Mouse (Mus musculus) liver, embryonic 14.5 days (tissue): ENCODE data around the gene Jmjd1c. TPM values are rescaled to one million over a fixed set of nuclear protein-coding genes. Genes with fewer than 3 reads are reported as not detected.

ENCODE experiments used
- ATAC-seq: fragments of 200-750 bp; cut with Nextera tagmentation; 2 replicates; pipeline ENCODE4 v1.8.0; 2017; ENCODE audit warnings: moderate number of reproducible peaks, mild to moderate bottlenecking, moderate library complexity; ENCODE audit not compliant: insufficient read depth
- DNase-seq, 3 experiments: peaks; one replicate each; pipeline ENCODE4 v3.0.0-alpha.2; 2012 to 2013; ENCODE audit warnings: low read depth in 3 of 3, low spot score in 3 of 3
- H3K27ac ChIP-seq: fragments of 300-500 bp; sonication (generic); 2 replicates; pipeline ENCODE4 v1.5.1; 2014; ENCODE audit warnings: moderate library complexity, mild to moderate bottlenecking, control low read depth, inconsistent platforms
- H3K27me3 ChIP-seq: fragments of 300-500 bp; sonication (generic); 2 replicates; pipeline ENCODE4 v1.6.1; 2014; ENCODE audit warnings: mild to moderate bottlenecking, low read length, moderate library complexity; ENCODE audit not compliant: control insufficient read depth, insufficient read depth
- H3K36me3 ChIP-seq: fragments of 300-500 bp; sonication (generic); replicated peaks from 2 replicates; pipeline ENCODE4 v1.6.1; 2014; ENCODE audit warnings: low read depth; ENCODE audit not compliant: control insufficient read depth, insufficient read depth
- H3K4me1 ChIP-seq, 2 experiments: fragments of 200-500 bp in 1 of 2; fragments of 300-500 bp in 1 of 2; sonication (generic) in 1 of 2; replicated peaks; 2 replicates each; pipeline ENCODE4 v1.6.1; 2012 to 2014; ENCODE audit warnings: antibody characterized with exemption in 1 of 2, inconsistent platforms in 1 of 2, low read length in 1 of 2; ENCODE audit not compliant: control insufficient read depth in 2 of 2, insufficient read depth in 2 of 2
- H3K4me2 ChIP-seq: fragments of 300-500 bp; sonication (generic); 2 replicates; pipeline ENCODE4 v1.6.1; 2014; ENCODE audit warnings: low read depth, mild to moderate bottlenecking, control low read depth, moderate library complexity
- H3K4me3 ChIP-seq, 2 experiments: fragments of 200-500 bp in 1 of 2; fragments of 300-500 bp in 1 of 2; sonication (generic) in 1 of 2; 2 replicates each; pipeline ENCODE4 v1.5.1; 2012 to 2014; ENCODE audit warnings: low read depth in 2 of 2, low read length in 2 of 2, mild to moderate bottlenecking in 2 of 2, control low read depth in 1 of 2, inconsistent platforms in 1 of 2, moderate library complexity in 1 of 2; ENCODE audit not compliant: insufficient read depth in 1 of 2
- H3K9ac ChIP-seq: fragments of 300-500 bp; sonication (generic); replicated peaks from 2 replicates; pipeline ENCODE4 v1.6.1; 2014; ENCODE audit warnings: mild to moderate bottlenecking, control low read depth, moderate library complexity
- H3K9me3 ChIP-seq: fragments of 300-500 bp; sonication (generic); 2 replicates; pipeline ENCODE4 v1.6.1; 2016; ENCODE audit warnings: low read length, mixed read lengths; ENCODE audit not compliant: control insufficient read depth
- CTCF ChIP-seq: IDR thresholded peaks from 2 replicates; pipeline ENCODE4 v1.5.1; 2016; ENCODE audit warnings: antibody characterized with exemption, low read depth, control low read depth
- EP300 ChIP-seq: IDR thresholded peaks from 2 replicates; pipeline ENCODE4 v1.6.1; 2016; ENCODE audit warnings: antibody characterized with exemption, low read depth
- WGBS: fragments of 180-500 bp; shearing (Covaris S2); extraction: QIAGEN DNeasy Blood & Tissue Kit; methylation state at CpG from one replicate; pipeline ENCODE4 v1.1.7; 2014; ENCODE audit not compliant: insufficient replicate concordance; 5-methylcytosine and 5-hydroxymethylcytosine counted together
- polyA plus RNA-seq, 2 experiments: library from polyadenylated mRNA; depleted of rRNA in 1 of 2; stranded (reverse) in 1 of 2; unstranded in 1 of 2; fragments of >200 nt; fragmentation: Nextera tagmentation in 1 of 2; extraction: Ambion mirVana in 1 of 2; gene quantifications; 2 replicates each; pipeline versions ENCODE4 v1.2.1 to v1.2.3; 2012 to 2014

Gene Jmjd1c
- polyA plus RNA-seq, 2 experiments: 6.5 to 8.7 TPM

GRCm38 (mm10) chr10:67283516-67283915 lies 187.6 kb downstream of the Jmjd1c start:
- no peaks in the 10 kb centered on the region for H3K27me3 ChIP-seq
- 79% methylated on average over 9 of the region's 9 CpGs for WGBS
- TF ChIP-seq EP300 (no peak), CTCF (no peak)
- peaks cover 16 to 21% of the 10 kb centered on the region in 2 experiments for H3K4me1 ChIP-seq
- H3K9ac ChIP-seq: peak overlapping the region; percentile 90; the same call in 1 of the 2 replicates
- H3K27ac ChIP-seq: no peak overlapping the region
- H3K4me3 ChIP-seq: peak overlapping the region; percentile 87 to 96; a peak in 3 of 4 replicates
- no peaks in the 10 kb centered on the region for H3K9me3 ChIP-seq
- DNase-seq (no peak), ATAC-seq (no peak)
- H3K4me2 ChIP-seq: peak overlapping the region; percentile 96
- no peaks in the 10 kb centered on the region for H3K36me3 ChIP-seq

- no peak for ATAC-seq
Measured at GRCm38 (mm10) chr10:67284311-67284710, 188.4 kb downstream of the Jmjd1c start.

GRCm38 (mm10) chr10:67284761-67285175 lies 188.8 kb downstream of the Jmjd1c start:
- no peaks in the 10 kb centered on the region for H3K27me3 ChIP-seq
- DNase-seq (no peak), ATAC-seq (peak; percentile 76)
- peaks cover 16 to 21% of the 10 kb centered on the region in 2 experiments for H3K4me1 ChIP-seq
- H3K4me2 ChIP-seq: peak overlapping the region; percentile 96
- H3K27ac ChIP-seq: no peak overlapping the region
- peak overlapping the region; percentile 87 to 96 for H3K4me3 ChIP-seq
- H3K9me3 ChIP-seq: no peaks in the 10 kb centered on the region
- no peak for TF ChIP-seq EP300
- TF ChIP-seq CTCF: no peak
- no peaks in the 10 kb centered on the region for H3K36me3 ChIP-seq
- WGBS: 0% methylated on average over 35 of the region's 41 CpGs
- H3K9ac ChIP-seq: peak overlapping the region; percentile 90

More at GRCm38 (mm10) chr10:67284311-67284710, 188.4 kb downstream of the Jmjd1c start:
- H3K27me3 ChIP-seq: no peaks in the 10 kb centered on the region
- peak overlapping the region; percentile 87 to 96 for H3K4me3 ChIP-seq
- H3K9me3 ChIP-seq: no peaks in the 10 kb centered on the region
- DNase-seq: no peak
- peaks cover 16 to 21% of the 10 kb centered on the region in 2 experiments for H3K4me1 ChIP-seq
- H3K27ac ChIP-seq: no peak overlapping the region; the same call in 1 of the 2 replicates
- H3K9ac ChIP-seq: peak overlapping the region; percentile 90
- WGBS: 2% methylated on average over 10 of the region's 10 CpGs
- H3K4me2 ChIP-seq: peak overlapping the region; percentile 96
- TF ChIP-seq CTCF: no peak
- TF ChIP-seq EP300: no peak
- H3K36me3 ChIP-seq: no peaks in the 10 kb centered on the region

- Histone ChIP-seq H3K27me3 (no peaks in the 10 kb centered on the region), H3K9ac (peak within 1 kb of the TSS; percentile 90), H3K27ac (no peak within 1 kb of the TSS; the same call in 1 of the 2 replicates), H3K4me2 (peak within 1 kb of the TSS; percentile 96), H3K9me3 (no peaks in the 10 kb centered on the region), H3K4me1 (peaks cover 16 to 21% of the 10 kb centered on the region in 2 experiments), H3K36me3 (no peaks in the 10 kb centered on the region), H3K4me3 (peak within 1 kb of the TSS; percentile 87 to 96)
- DNase-seq: peak; percentile 87 to 89 (median 88)
- WGBS: 3% methylated on average over 34 of the region's 52 CpGs
- no peak for TF ChIP-seq CTCF
- TF ChIP-seq EP300: 0 out of 2 replicates have a peak, but pooled peaks have one; percentile 24
- ATAC-seq: peak; percentile 97
Measured at GRCm38 (mm10) chr10:67285176-67285814, 189.4 kb downstream of the Jmjd1c start, which contains the start of gene Nrbf2. TSS of gene Nrbf2 (minus strand) at chr10:67285305.

- H3K4me1 ChIP-seq: peaks cover 13 to 19% of the 10 kb centered on the region in 2 experiments
- no peaks in the 10 kb centered on the region for H3K27me3 ChIP-seq
- WGBS: 73% methylated on average over 3 of the region's 3 CpGs
- H3K4me2 ChIP-seq: no peak overlapping the region
- H3K4me3 ChIP-seq: no peak overlapping the region
- no peaks in the 10 kb centered on the region for H3K36me3 ChIP-seq
- DNase-seq: no peak
- no peak for ATAC-seq
- no peak overlapping the region for H3K9ac ChIP-seq
- H3K27ac ChIP-seq: no peak overlapping the region
- TF ChIP-seq CTCF: no peak
- no peak for TF ChIP-seq EP300
- no peaks in the 10 kb centered on the region for H3K9me3 ChIP-seq
Measured at GRCm38 (mm10) chr10:67287877-67288276, 192.0 kb downstream of the Jmjd1c start.
